Mouse (Mus musculus) kidney, adult 2 months (tissue): ENCODE data around the gene B3gnt6.

Source experiments
- CTCF ChIP-seq: fragments of 200-500 bp; conservative IDR thresholded peaks from 2 replicates; pipeline ENCODE4 v1.5.1; 2011; ENCODE audit warnings: low read depth, mild to moderate bottlenecking, control low read depth, low read length, moderate library complexity, mixed read lengths; ENCODE audit not compliant: insufficient read depth, insufficient read length
- POLR2A ChIP-seq: fragments of 200-500 bp; IDR thresholded peaks from one replicate; pipeline ENCODE4 v1.6.1; 2011; ENCODE audit warnings: low read depth, low read length, control low read depth

GRCm38 (mm10) chr7:98186637-98187036, 12.6 kb downstream of the B3gnt6 start:
- no peak for TF ChIP-seq CTCF
- no peak for TF ChIP-seq POLR2A
